Mouse (Mus musculus): ENCODE measurements around the gene Cdh13. TPM values are rescaled to one million over a fixed set of nuclear protein-coding genes. Genes with fewer than 3 reads are reported as not detected.

Gene Cdh13
- total RNA-seq, 2 experiments from 2014 or later, result not detected

- ATAC-seq (ENCODE audit: poor library complexity, severe bottlenecking), result no peak
Observed at GRCm38 (mm10) chr8:118870711-118871110, 587.2 kb downstream of the Cdh13 start.

- no peak for ATAC-seq (ENCODE audit: poor library complexity, severe bottlenecking)
Observed at GRCm38 (mm10) chr8:118879939-118880825, 596.6 kb downstream of the Cdh13 start.

GRCm38 (mm10) chr8:118884296-118884695, 600.8 kb downstream of the Cdh13 start:
- ATAC-seq (ENCODE audit: poor library complexity, severe bottlenecking), result no peak

- no peak for ATAC-seq (ENCODE audit: poor library complexity, severe bottlenecking)
Observed at GRCm38 (mm10) chr8:118884988-118885387, 601.5 kb downstream of the Cdh13 start.

GRCm38 (mm10) chr8:118902402-118902801, 618.9 kb downstream of the Cdh13 start:
- no peak for ATAC-seq (ENCODE audit: poor library complexity, severe bottlenecking)

GRCm38 (mm10) chr8:118916513-118916912, 633.0 kb downstream of the Cdh13 start:
- no peak for ATAC-seq (ENCODE audit: poor library complexity, severe bottlenecking)

GRCm38 (mm10) chr8:118937412-118937811, 653.9 kb downstream of the Cdh13 start:
- no peak for ATAC-seq (ENCODE audit: poor library complexity, severe bottlenecking)

GRCm38 (mm10) chr8:118938025-118938424, 654.5 kb downstream of the Cdh13 start:
- ATAC-seq (ENCODE audit: poor library complexity, severe bottlenecking), result no peak

GRCm38 (mm10) chr8:118951766-118952741, 668.5 kb downstream of the Cdh13 start:
- no peak for ATAC-seq (ENCODE audit: poor library complexity, severe bottlenecking)

GRCm38 (mm10) chr8:118956109-118956508, 672.6 kb downstream of the Cdh13 start:
- no peak for ATAC-seq (ENCODE audit: poor library complexity, severe bottlenecking)

- ATAC-seq (ENCODE audit: poor library complexity, severe bottlenecking), result no peak
Observed at GRCm38 (mm10) chr8:118961877-118962545, 678.5 kb downstream of the Cdh13 start.

- no peak for ATAC-seq (ENCODE audit: poor library complexity, severe bottlenecking)
Observed at GRCm38 (mm10) chr8:118965101-118965840, 681.7 kb downstream of the Cdh13 start.

- no peak for ATAC-seq (ENCODE audit: poor library complexity, severe bottlenecking)
Observed at GRCm38 (mm10) chr8:118968896-118969295, 685.4 kb downstream of the Cdh13 start.

- no peak for ATAC-seq (ENCODE audit: poor library complexity, severe bottlenecking)
Observed at GRCm38 (mm10) chr8:118979800-118980199, 696.3 kb downstream of the Cdh13 start.

- no peak for ATAC-seq (ENCODE audit: poor library complexity, severe bottlenecking)
Observed at GRCm38 (mm10) chr8:118983724-118984123, 700.2 kb downstream of the Cdh13 start.

- no peak for ATAC-seq (ENCODE audit: poor library complexity, severe bottlenecking)
Observed at GRCm38 (mm10) chr8:118986796-118987195, 703.3 kb downstream of the Cdh13 start.

- ATAC-seq (ENCODE audit: poor library complexity, severe bottlenecking), result no peak
Observed at GRCm38 (mm10) chr8:118995641-118996188, 712.2 kb downstream of the Cdh13 start.

GRCm38 (mm10) chr8:119000595-119000994, 717.1 kb downstream of the Cdh13 start:
- ATAC-seq (ENCODE audit: poor library complexity, severe bottlenecking), result no peak

GRCm38 (mm10) chr8:119004821-119005220, 721.3 kb downstream of the Cdh13 start:
- no peak for ATAC-seq (ENCODE audit: poor library complexity, severe bottlenecking)

GRCm38 (mm10) chr8:119018675-119019074, 735.1 kb downstream of the Cdh13 start:
- ATAC-seq (ENCODE audit: poor library complexity, severe bottlenecking), result no peak
